Mouse (Mus musculus) adrenal gland, postnatal 36 days (tissue): ENCODE measurements at regions not wholly inside any gene's neighbourhood (a gene's known extent, or its start where the extent isn't known, plus 50 kb on each side); places are given as distances from the start of the nearest gene placed in this dataset.
A peak's percentile ranks its signal among the peaks of the same experiment; 100 is the strongest.
"Not testable (repeated sequence)": the region's sequence is repeated elsewhere in the genome, so short reads cannot be mapped to it uniquely, and the experiment has no call there.

ENCODE experiments used
- DNase-seq, 2 experiments: peaks; one replicate each; pipeline ENCODE4 v3.0.0; 2021; ENCODE audit warnings: mixed read lengths in 1 of 2

DNA sequence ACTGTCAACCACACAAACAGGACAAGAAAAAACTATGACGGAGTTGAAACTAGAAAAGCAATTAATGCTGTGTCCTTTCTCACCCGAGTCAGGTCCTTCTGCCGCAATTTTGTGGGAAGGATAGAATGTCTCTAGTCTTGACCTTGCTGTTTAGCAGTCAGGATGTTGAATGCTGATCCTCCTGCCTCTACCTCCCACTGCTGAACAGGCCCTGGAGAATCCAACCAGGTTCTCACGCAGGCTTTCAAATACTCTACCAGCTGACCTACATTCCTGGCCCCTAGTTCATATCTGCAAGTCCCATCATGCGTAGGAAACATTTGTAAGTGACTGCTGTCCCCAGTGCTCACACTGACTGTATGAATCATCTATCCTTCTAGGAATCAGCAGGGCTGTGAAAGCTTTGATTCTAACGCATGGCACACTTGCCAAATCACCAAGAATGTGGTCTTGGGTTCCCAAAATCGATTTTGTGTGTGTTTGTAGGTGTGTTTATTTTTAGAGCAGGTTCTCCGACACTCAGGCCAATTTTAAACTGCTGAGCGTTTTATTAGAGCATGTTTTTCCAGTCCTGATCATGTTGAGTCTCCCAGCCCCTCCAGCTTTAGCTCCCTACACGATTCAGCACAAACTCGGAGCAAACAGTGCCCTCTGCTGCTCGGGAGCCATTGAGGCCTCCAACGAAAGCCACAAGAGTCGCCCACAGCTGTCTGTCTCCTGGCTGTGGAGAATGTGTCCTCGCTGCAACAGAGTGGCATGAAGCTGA, 545.4 kb downstream of the Zfp704 start:
- DNase-seq = peak; percentile 60 to 69

- no peak for DNase-seq
Measured at GRCm38 (mm10) chr3:9063662-9064061, 546.2 kb downstream of the Zfp704 start.

DNA sequence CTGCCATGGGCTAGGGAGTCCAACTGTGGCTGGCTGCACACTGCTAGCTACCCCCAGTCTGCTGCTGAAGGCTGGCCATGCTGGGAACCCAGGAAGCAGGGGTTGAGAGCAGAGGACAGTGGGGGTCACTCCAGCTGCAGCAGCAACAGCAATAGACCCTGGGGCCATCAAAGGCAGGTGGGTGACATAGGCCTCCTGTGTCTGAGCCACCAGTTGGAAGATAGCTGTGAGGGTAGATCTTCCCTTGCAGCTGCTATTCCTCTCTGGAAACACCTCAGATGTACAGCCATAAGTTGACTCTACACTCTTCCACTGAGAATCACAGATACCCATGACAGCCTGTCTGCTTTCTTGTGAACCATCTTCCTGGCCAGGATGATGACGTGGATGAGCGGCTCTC, 548.5 kb downstream of the Zfp704 start:
- no peak for DNase-seq

GRCm38 (mm10) chr3:9057703-9058102, 552.2 kb downstream of the Zfp704 start:
- not testable (repeated sequence) for DNase-seq

DNA sequence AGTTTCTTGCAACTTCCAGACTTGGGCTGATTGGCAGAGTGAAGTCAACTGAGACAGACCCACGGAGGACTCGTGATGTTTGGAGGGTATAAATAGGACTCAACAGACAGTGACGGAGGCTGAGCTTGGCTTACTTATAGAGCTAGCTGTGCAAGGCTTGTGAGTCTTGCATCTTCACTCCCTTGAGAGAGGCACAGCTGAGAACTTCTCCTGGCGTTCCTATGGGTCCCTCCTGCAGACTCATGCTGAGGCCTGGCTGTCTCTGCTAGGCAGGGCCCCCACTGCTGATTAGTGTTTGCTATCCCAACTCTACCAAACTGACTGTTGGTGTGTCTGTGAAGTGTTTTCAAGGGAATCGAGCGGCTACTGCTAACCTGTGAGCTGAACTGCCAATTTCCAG, 553.0 kb downstream of the Zfp704 start:
- no peak for DNase-seq

GRCm38 (mm10) chr3:9055780-9056179, 554.1 kb downstream of the Zfp704 start:
- DNase-seq = no peak
